Mouse (Mus musculus) embryonic facial prominence, embryonic 13.5 days (tissue): Measurements from ENCODE around the gene Nbl1. TPM values are rescaled to one million over a fixed set of nuclear protein-coding genes. Genes with fewer than 3 reads are reported as not detected.
A peak's percentile ranks its signal among the peaks of the same experiment; 100 is the strongest.

Experiments
- ATAC-seq: fragments of 200-750 bp; cut with Nextera tagmentation; 2 replicates; pipeline ENCODE4 v1.8.0; 2017; ENCODE audit warnings: low read depth; ENCODE audit not compliant: insufficient number of reproducible peaks, insufficient read depth, low FRiP score, low TSS enrichment
- H3K27ac ChIP-seq: fragments of 300-500 bp; sonication (generic); 2 replicates; pipeline ENCODE4 v1.5.1; 2015; ENCODE audit warnings: moderate library complexity, mild to moderate bottlenecking, inconsistent platforms
- H3K27me3 ChIP-seq: fragments of 300-500 bp; sonication (generic); 2 replicates; pipeline ENCODE4 v1.6.1; 2015; ENCODE audit warnings: mild to moderate bottlenecking, inconsistent platforms
- H3K36me3 ChIP-seq: fragments of 300-500 bp; sonication (generic); 2 replicates; pipeline ENCODE4 v1.6.1; 2015; ENCODE audit warnings: mild to moderate bottlenecking, inconsistent platforms
- H3K4me1 ChIP-seq: fragments of 300-500 bp; sonication (generic); 2 replicates; pipeline ENCODE4 v1.6.1; 2015; ENCODE audit warnings: inconsistent platforms
- H3K4me2 ChIP-seq: fragments of 300-500 bp; sonication (generic); 2 replicates; pipeline ENCODE4 v1.6.1; 2015; ENCODE audit warnings: moderate library complexity, mild to moderate bottlenecking, inconsistent platforms
- H3K4me3 ChIP-seq: fragments of 300-500 bp; sonication (generic); 2 replicates; pipeline ENCODE4 v1.5.1; 2015; ENCODE audit warnings: mild to moderate bottlenecking, inconsistent platforms
- H3K9ac ChIP-seq: fragments of 300-500 bp; sonication (generic); 2 replicates; pipeline ENCODE4 v1.6.1; 2015; ENCODE audit warnings: mild to moderate bottlenecking, inconsistent platforms
- H3K9me3 ChIP-seq: fragments of 300-500 bp; sonication (generic); 2 replicates; pipeline ENCODE4 v1.6.1; 2016; ENCODE audit warnings: inconsistent platforms
- WGBS: fragments of 180-500 bp; shearing (Covaris S2); methylation state at CpG from one replicate; pipeline ENCODE4 v1.1.7; 2015; ENCODE audit warnings: mixed read lengths; 5-methylcytosine and 5-hydroxymethylcytosine counted together
- polyA plus RNA-seq: library from polyadenylated mRNA; unstranded; fragments of >200 nt; fragmentation: Nextera tagmentation; extraction: Ambion mirVana; gene quantifications from 2 replicates; pipeline ENCODE4 v1.2.1, GENCODE M21; 2015

Gene Nbl1
- polyA plus RNA-seq, 1 experiment from 2014 or later = 187 TPM

GRCm38 (mm10) chr4:139081270-139081931, 11.4 kb downstream of the Nbl1 start:
- no peak overlapping the region for H3K4me3 ChIP-seq
- H3K27me3 ChIP-seq = peaks cover 14% of the 10 kb centered on the region
- H3K9me3 ChIP-seq = no peaks in the 10 kb centered on the region
- 0 out of 2 replicates have a peak overlapping the region, but pooled peaks have one; percentile 28 for H3K27ac ChIP-seq
- no peak for ATAC-seq
- H3K9ac ChIP-seq = no peak overlapping the region
- no peak overlapping the region for H3K4me2 ChIP-seq
- 65% methylated on average over 18 of the region's 18 CpGs for WGBS
- H3K4me1 ChIP-seq = peaks cover 34% of the 10 kb centered on the region
- H3K36me3 ChIP-seq = peaks cover 16% of the 10 kb centered on the region

- no peak for ATAC-seq
- Histone ChIP-seq H3K9me3 (no peaks in the 10 kb centered on the region), H3K27ac (no peak overlapping the region), H3K9ac (no peak overlapping the region), H3K27me3 (peaks cover 26% of the 10 kb centered on the region), H3K4me2 (no peak overlapping the region), H3K36me3 (peaks cover 14% of the 10 kb centered on the region), H3K4me3 (no peak overlapping the region), H3K4me1 (peaks cover 30% of the 10 kb centered on the region)
- WGBS = 92% methylated on average over 7 of the region's 7 CpGs
These were observed 12.5 kb downstream of the Nbl1 start for GRCm38 (mm10) chr4:139080259-139080658.

GRCm38 (mm10) chr4:139079439-139079838, 13.4 kb downstream of the Nbl1 start:
- H3K27ac ChIP-seq = no peak overlapping the region
- H3K9me3 ChIP-seq = no peaks in the 10 kb centered on the region
- H3K36me3 ChIP-seq = peaks cover 7% of the 10 kb centered on the region
- no peak overlapping the region for H3K4me2 ChIP-seq
- no peak for ATAC-seq
- no peak overlapping the region for H3K9ac ChIP-seq
- no peak overlapping the region for H3K4me3 ChIP-seq
- WGBS = 77% methylated on average over 11 of the region's 11 CpGs
- H3K27me3 ChIP-seq = peaks cover 34% of the 10 kb centered on the region
- H3K4me1 ChIP-seq = peaks cover 38% of the 10 kb centered on the region

- 11% methylated on average over 4 of the region's 4 CpGs for WGBS
- H3K36me3 ChIP-seq = peaks cover 4% of the 10 kb centered on the region; the same call in 1 of the 2 replicates
- no peak overlapping the region for H3K27ac ChIP-seq
- no peak overlapping the region for H3K4me2 ChIP-seq
- H3K4me1 ChIP-seq = peaks cover 42% of the 10 kb centered on the region
- no peak overlapping the region for H3K9ac ChIP-seq
- peaks cover 41% of the 10 kb centered on the region for H3K27me3 ChIP-seq
- ATAC-seq = no peak
- H3K9me3 ChIP-seq = no peaks in the 10 kb centered on the region
- no peak overlapping the region for H3K4me3 ChIP-seq
These were observed 14.1 kb downstream of the Nbl1 start for GRCm38 (mm10) chr4:139078726-139079125.

GRCm38 (mm10) chr4:139078313-139078712, 14.5 kb downstream of the Nbl1 start:
- no peak overlapping the region for H3K27ac ChIP-seq
- 36% methylated on average over 2 of the region's 2 CpGs for WGBS

GRCm38 (mm10) chr4:139075915-139076314, 16.9 kb downstream of the Nbl1 start:
- no peaks in the 10 kb centered on the region for H3K9me3 ChIP-seq
- H3K4me2 ChIP-seq = peak overlapping the region; percentile 95
- H3K4me1 ChIP-seq = peaks cover 23% of the 10 kb centered on the region
- peak overlapping the region; percentile 65 for H3K4me3 ChIP-seq
- no peaks in the 10 kb centered on the region for H3K36me3 ChIP-seq
- 18% methylated on average over 5 of the region's 5 CpGs for WGBS
- no peak overlapping the region for H3K27ac ChIP-seq
- ATAC-seq = no peak
- peaks cover 58% of the 10 kb centered on the region for H3K27me3 ChIP-seq
- no peak overlapping the region for H3K9ac ChIP-seq

More at GRCm38 (mm10) chr4:139078313-139078712, 14.5 kb downstream of the Nbl1 start:
- Histone ChIP-seq H3K36me3 (peaks cover 3% of the 10 kb centered on the region; the same call in 1 of the 2 replicates), H3K4me3 (no peak overlapping the region), H3K27me3 (peaks cover 45% of the 10 kb centered on the region), H3K4me1 (peaks cover 38% of the 10 kb centered on the region), H3K9me3 (no peaks in the 10 kb centered on the region), H3K9ac (no peak overlapping the region), H3K4me2 (no peak overlapping the region)
- ATAC-seq = no peak

GRCm38 (mm10) chr4:139075041-139075711, 17.6 kb downstream of the Nbl1 start, which contains the start of gene Htr6:
Gene Htr6, minus strand, starts transcription at chr4:139075570.
- WGBS = under 1% methylated on average over 72 of the region's 77 CpGs
- no peak for ATAC-seq
- peaks cover 63% of the 10 kb centered on the region for H3K27me3 ChIP-seq

GRCm38 (mm10) chr4:139074060-139074459, 18.7 kb downstream of the Nbl1 start:
- Histone ChIP-seq H3K4me2 (peak overlapping the region; percentile 95), H3K9me3 (no peaks in the 10 kb centered on the region), H3K36me3 (no peaks in the 10 kb centered on the region), H3K27ac (no peak overlapping the region), H3K27me3 (peaks cover 72% of the 10 kb centered on the region), H3K4me3 (peak overlapping the region; percentile 65), H3K4me1 (peaks cover 23% of the 10 kb centered on the region), H3K9ac (peak overlapping the region; percentile 73; the same call in 1 of the 2 replicates)
- WGBS = 19% methylated on average over 29 of the region's 29 CpGs
- no peak for ATAC-seq

More at GRCm38 (mm10) chr4:139075041-139075711, 17.6 kb downstream of the Nbl1 start, which contains the start of gene Htr6:
- Histone ChIP-seq H3K36me3 (no peaks in the 10 kb centered on the region), H3K27ac (no peak within 1 kb of the TSS), H3K4me3 (peak within 1 kb of the TSS; percentile 65), H3K4me1 (peaks cover 23% of the 10 kb centered on the region), H3K9me3 (no peaks in the 10 kb centered on the region), H3K9ac (peak within 1 kb of the TSS; percentile 73), H3K4me2 (peak within 1 kb of the TSS; percentile 95)

GRCm38 (mm10) chr4:139068287-139068686, 24.5 kb downstream of the Nbl1 start:
- peaks cover 27% of the 10 kb centered on the region for H3K27me3 ChIP-seq
- H3K9me3 ChIP-seq = no peaks in the 10 kb centered on the region
- ATAC-seq = no peak
- H3K4me3 ChIP-seq = no peak overlapping the region
- no peak overlapping the region for H3K9ac ChIP-seq
- 47% methylated on average over 4 of the region's 4 CpGs for WGBS
- H3K27ac ChIP-seq = no peak overlapping the region
- H3K4me1 ChIP-seq = no peaks in the 10 kb centered on the region
- no peak overlapping the region for H3K4me2 ChIP-seq
- H3K36me3 ChIP-seq = no peaks in the 10 kb centered on the region

- Histone ChIP-seq H3K9ac (no peak overlapping the region), H3K4me1 (no peaks in the 10 kb centered on the region), H3K9me3 (no peaks in the 10 kb centered on the region), H3K27me3 (peaks cover 6% of the 10 kb centered on the region), H3K36me3 (no peaks in the 10 kb centered on the region), H3K4me2 (no peak overlapping the region), H3K27ac (no peak overlapping the region), H3K4me3 (no peak overlapping the region)
- 87% methylated on average over 5 of the region's 5 CpGs for WGBS
- no peak for ATAC-seq
These were observed 28.0 kb downstream of the Nbl1 start for GRCm38 (mm10) chr4:139064831-139065230.

GRCm38 (mm10) chr4:139059569-139059968, 33.2 kb downstream of the Nbl1 start:
- H3K4me3 ChIP-seq = no peak overlapping the region
- no peaks in the 10 kb centered on the region for H3K9me3 ChIP-seq
- H3K4me1 ChIP-seq = no peaks in the 10 kb centered on the region
- H3K27ac ChIP-seq = no peak overlapping the region
- 7% methylated on average over 7 of the region's 7 CpGs for WGBS
- no peaks in the 10 kb centered on the region for H3K27me3 ChIP-seq
- no peaks in the 10 kb centered on the region for H3K36me3 ChIP-seq
- no peak overlapping the region for H3K9ac ChIP-seq
- H3K4me2 ChIP-seq = no peak overlapping the region
- ATAC-seq = no peak

GRCm38 (mm10) chr4:139058029-139058428, 34.8 kb downstream of the Nbl1 start:
- no peaks in the 10 kb centered on the region for H3K4me1 ChIP-seq
- no peak overlapping the region for H3K4me2 ChIP-seq
- no peaks in the 10 kb centered on the region for H3K27me3 ChIP-seq
- H3K4me3 ChIP-seq = no peak overlapping the region
- ATAC-seq = no peak
- 81% methylated on average over 5 of the region's 5 CpGs for WGBS
- H3K36me3 ChIP-seq = no peaks in the 10 kb centered on the region
- H3K27ac ChIP-seq = no peak overlapping the region
- no peaks in the 10 kb centered on the region for H3K9me3 ChIP-seq
- H3K9ac ChIP-seq = no peak overlapping the region
